Mouse (Mus musculus): ENCODE measurements around the gene Selplg. TPM values are rescaled to one million over a fixed set of nuclear protein-coding genes. Genes with fewer than 3 reads are reported as not detected.

Selplg gene
- total and polyA plus RNA-seq, 3 experiments: 3.4 to 14.1 (median 4.5) TPM

- Histone ChIP-seq H3K9ac (ENCODE audit: low read depth, low read length) (no peak overlapping the region), H3K79me2 (replicated peaks; ENCODE audit: control insufficient read depth, insufficient read depth, low read length) (peaks cover 4% of the 10 kb centered on the region; the same call in 1 of the 2 replicates), H3K36me3 (ENCODE audit: control insufficient read depth, insufficient read depth, low read length) (no peaks in the 10 kb centered on the region; the same call in 1 of the 2 replicates), H3K27me3 (ENCODE audit: control insufficient read depth, insufficient read depth, low read length) (no peaks in the 10 kb centered on the region), H3K4me1 (ENCODE audit: control insufficient read depth, insufficient read depth, low read length) (peaks cover 19% of the 10 kb centered on the region), H3K27ac (no peak overlapping the region), H3K4me3 (no peak overlapping the region)
- no peak for TF ChIP-seq CTCF (IDR thresholded peaks at IDR 0.05)
- no peak for TF ChIP-seq POLR2A (IDR thresholded peaks at IDR 0.05; ENCODE audit: insufficient read depth, low read depth, low read length)
- TF ChIP-seq EP300 (IDR thresholded peaks at IDR 0.05; ENCODE audit: insufficient read depth, low read depth, low read length): no peak
- DNase-seq: no peak
- WGBS: 84% methylated on average over 10 of the region's 10 CpGs
- intact Hi-C loops (cut with DNase I): loop anchor here (10.0 kb wide), 1 partner anchor 271 kb away; the partner anchor contains the start of gene Alkbh2
These were observed 21.1 kb upstream of the Selplg start for GRCm38 (mm10) chr5:113853541-113853940.

GRCm38 (mm10) chr5:113852463-113852862 lies 20.0 kb upstream of the Selplg start:
- no peak for TF ChIP-seq POLR2A (IDR thresholded peaks at IDR 0.05; ENCODE audit: insufficient read depth, low read depth, low read length)
- no peak for TF ChIP-seq CTCF (IDR thresholded peaks at IDR 0.05)
- no peak for TF ChIP-seq EP300 (IDR thresholded peaks at IDR 0.05; ENCODE audit: insufficient read depth, low read depth, low read length)
- H3K36me3 ChIP-seq (ENCODE audit: control insufficient read depth, insufficient read depth, low read length): no peaks in the 10 kb centered on the region; the same call in 1 of the 2 replicates
- H3K79me2 ChIP-seq (replicated peaks; ENCODE audit: control insufficient read depth, insufficient read depth, low read length): peaks cover 4% of the 10 kb centered on the region; the same call in 1 of the 2 replicates
- no peaks in the 10 kb centered on the region for H3K27me3 ChIP-seq (ENCODE audit: control insufficient read depth, insufficient read depth, low read length)
- WGBS: 92% methylated on average over 7 of the region's 7 CpGs
- H3K9ac ChIP-seq (ENCODE audit: low read depth, low read length): no peak overlapping the region
- intact Hi-C loops (cut with DNase I): loop anchor here (10.0 kb wide), 1 partner anchor 272 kb away; the partner anchor contains the start of gene Alkbh2
- no peak overlapping the region for H3K27ac ChIP-seq
- peaks cover 18% of the 10 kb centered on the region for H3K4me1 ChIP-seq (ENCODE audit: control insufficient read depth, insufficient read depth, low read length)
- H3K4me3 ChIP-seq: no peak overlapping the region
- no peak for DNase-seq

GRCm38 (mm10) chr5:113850680-113851230 lies 18.3 kb upstream of the Selplg start:
- DNase-seq: no peak
- Histone ChIP-seq H3K9ac (ENCODE audit: low read depth, low read length) (no peak overlapping the region), H3K79me2 (replicated peaks; ENCODE audit: control insufficient read depth, insufficient read depth, low read length) (peaks cover 4% of the 10 kb centered on the region; the same call in 1 of the 2 replicates), H3K4me3 (no peak overlapping the region), H3K27ac (no peak overlapping the region), H3K36me3 (ENCODE audit: control insufficient read depth, insufficient read depth, low read length) (no peaks in the 10 kb centered on the region), H3K27me3 (ENCODE audit: control insufficient read depth, insufficient read depth, low read length) (no peaks in the 10 kb centered on the region), H3K4me1 (ENCODE audit: control insufficient read depth, insufficient read depth, low read length) (peaks cover 9% of the 10 kb centered on the region)
- WGBS: 65% methylated on average over 8 of the region's 8 CpGs
- TF ChIP-seq CTCF (IDR thresholded peaks at IDR 0.05) (no peak), POLR2A (IDR thresholded peaks at IDR 0.05; ENCODE audit: insufficient read depth, low read depth, low read length) (no peak), EP300 (IDR thresholded peaks at IDR 0.05; ENCODE audit: insufficient read depth, low read depth, low read length) (no peak)
- intact Hi-C loops (cut with DNase I): loop anchor here (10.0 kb wide), 1 partner anchor 274 kb away; the partner anchor contains the start of gene Alkbh2

- 82% methylated on average over 9 of the region's 9 CpGs for WGBS
- intact Hi-C loops (cut with DNase I): no loop called here
- Histone ChIP-seq H3K27me3 (ENCODE audit: control insufficient read depth, insufficient read depth, low read length) (no peaks in the 10 kb centered on the region), H3K4me3 (no peak overlapping the region), H3K4me1 (ENCODE audit: control insufficient read depth, insufficient read depth, low read length) (no peaks in the 10 kb centered on the region), H3K9ac (ENCODE audit: low read depth, low read length) (no peak overlapping the region), H3K79me2 (replicated peaks; ENCODE audit: control insufficient read depth, insufficient read depth, low read length) (no peaks in the 10 kb centered on the region), H3K36me3 (ENCODE audit: control insufficient read depth, insufficient read depth, low read length) (no peaks in the 10 kb centered on the region), H3K27ac (no peak overlapping the region)
- TF ChIP-seq EP300 (IDR thresholded peaks at IDR 0.05; ENCODE audit: insufficient read depth, low read depth, low read length) (no peak), CTCF (IDR thresholded peaks at IDR 0.05) (peak; percentile 14), POLR2A (IDR thresholded peaks at IDR 0.05; ENCODE audit: insufficient read depth, low read depth, low read length) (no peak)
- DNase-seq: no peak
These were observed 15.2 kb upstream of the Selplg start for GRCm38 (mm10) chr5:113847636-113848035.

- 0 out of 2 replicates have a peak, but pooled peaks cover 2% of the 10 kb centered on the region for H3K4me1 ChIP-seq (ENCODE audit: control insufficient read depth, insufficient read depth, low read length)
- no peak overlapping the region for H3K9ac ChIP-seq (ENCODE audit: low read depth, low read length)
- no peaks in the 10 kb centered on the region for H3K27me3 ChIP-seq (ENCODE audit: control insufficient read depth, insufficient read depth, low read length)
- H3K36me3 ChIP-seq (ENCODE audit: control insufficient read depth, insufficient read depth, low read length): no peaks in the 10 kb centered on the region
- no peak overlapping the region for H3K4me3 ChIP-seq
- H3K79me2 ChIP-seq (replicated peaks; ENCODE audit: control insufficient read depth, insufficient read depth, low read length): no peaks in the 10 kb centered on the region
- no peak for DNase-seq
- intact Hi-C loops (cut with DNase I): no loop called here
- no peak for TF ChIP-seq CTCF (IDR thresholded peaks at IDR 0.05)
- no peak for TF ChIP-seq EP300 (IDR thresholded peaks at IDR 0.05; ENCODE audit: insufficient read depth, low read depth, low read length)
- no peak for TF ChIP-seq POLR2A (IDR thresholded peaks at IDR 0.05; ENCODE audit: insufficient read depth, low read depth, low read length)
- WGBS: 90% methylated on average over 8 of the region's 8 CpGs
- no peak overlapping the region for H3K27ac ChIP-seq
These were observed 14.2 kb upstream of the Selplg start for GRCm38 (mm10) chr5:113846656-113847055.

GRCm38 (mm10) chr5:113845627-113846026 lies 13.2 kb upstream of the Selplg start:
- H3K79me2 ChIP-seq (replicated peaks; ENCODE audit: control insufficient read depth, insufficient read depth, low read length): no peaks in the 10 kb centered on the region
- TF ChIP-seq POLR2A (IDR thresholded peaks at IDR 0.05; ENCODE audit: insufficient read depth, low read depth, low read length) (no peak), CTCF (IDR thresholded peaks at IDR 0.05) (no peak), EP300 (IDR thresholded peaks at IDR 0.05; ENCODE audit: insufficient read depth, low read depth, low read length) (no peak)
- 87% methylated on average over 8 of the region's 8 CpGs for WGBS
- no peak overlapping the region for H3K9ac ChIP-seq (ENCODE audit: low read depth, low read length)
- H3K4me1 ChIP-seq (ENCODE audit: control insufficient read depth, insufficient read depth, low read length): 0 out of 2 replicates have a peak, but pooled peaks cover 2% of the 10 kb centered on the region
- no peak overlapping the region for H3K4me3 ChIP-seq
- no peaks in the 10 kb centered on the region for H3K27me3 ChIP-seq (ENCODE audit: control insufficient read depth, insufficient read depth, low read length)
- intact Hi-C loops (cut with DNase I): no loop called here
- no peak for DNase-seq
- no peaks in the 10 kb centered on the region for H3K36me3 ChIP-seq (ENCODE audit: control insufficient read depth, insufficient read depth, low read length)
- H3K27ac ChIP-seq: no peak overlapping the region

All from heart, adult 2 months (tissue).